Mouse (Mus musculus) lung, adult 2 months (tissue): ENCODE measurements around the gene Strn4.

Experiments
- CTCF ChIP-seq: fragments of 200-500 bp; IDR thresholded peaks from 2 replicates; pipeline ENCODE4 v1.5.1; 2011; ENCODE audit warnings: mild to moderate bottlenecking, low read length, control low read depth; ENCODE audit not compliant: insufficient read depth
- POLR2A ChIP-seq: fragments of 200-500 bp; IDR thresholded peaks from 2 replicates; pipeline ENCODE4 v1.6.1; 2011; ENCODE audit warnings: low read depth, mild to moderate bottlenecking, control low read depth, low read length, borderline replicate concordance; ENCODE audit errors: extremely low read depth

DNA sequence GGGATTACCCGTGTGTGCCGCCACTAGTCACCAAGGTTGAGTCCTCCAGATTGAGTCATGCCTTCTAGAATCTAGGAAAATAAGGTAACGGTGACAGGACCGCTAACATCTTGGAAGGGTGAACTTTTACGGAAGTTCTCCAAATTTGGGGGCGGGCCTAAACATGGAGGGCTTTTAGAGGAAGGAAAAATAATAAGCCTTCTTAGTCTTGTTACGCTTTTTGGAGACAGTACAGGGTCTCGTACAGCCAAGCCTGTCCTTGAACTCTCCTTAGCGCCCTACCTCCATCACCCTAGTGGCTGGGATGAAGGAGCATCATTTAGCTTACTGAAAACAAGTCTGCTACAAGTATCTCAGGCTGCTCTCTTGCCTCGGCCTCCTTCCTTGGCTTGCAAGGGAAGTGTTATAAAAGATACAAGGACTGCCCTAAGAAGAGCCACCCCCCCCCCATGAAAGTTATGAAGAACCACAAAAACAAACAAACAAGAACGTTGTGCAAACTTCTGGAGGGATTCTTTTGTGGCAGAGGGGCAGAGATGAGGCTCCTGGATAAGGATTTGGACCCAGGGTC, 33.0 kb upstream of the Strn4 start:
- TF ChIP-seq CTCF (no peak), POLR2A (no peak)
